Mouse (Mus musculus): Measurements from ENCODE around the gene Rtn3. TPM values are rescaled to one million over a fixed set of nuclear protein-coding genes. Genes with fewer than 3 reads are reported as not detected.
"Not testable (repeated sequence)": the region's sequence is repeated elsewhere in the genome, so short reads cannot be mapped to it uniquely, and the experiment has no call there.

The Rtn3 gene
- total and polyA plus RNA-seq, 3 experiments: 33.2 to 189 (median 62.7) TPM

- peak within 1 kb of the TSS; percentile 77 for H3K4me3 ChIP-seq (ENCODE audit: low read depth, low read length)
- peaks cover 36% of the 10 kb centered on the region for H3K4me1 ChIP-seq (ENCODE audit: insufficient read depth, low read depth, low read length)
- TF ChIP-seq GATA2 (IDR thresholded peaks at IDR 0.05; ENCODE audit: borderline replicate concordance, low read depth, low read length) (no peak), CTCF (IDR thresholded peaks at IDR 0.05; ENCODE audit: low read depth, low read length) (no peak), TAL1 (conservative IDR thresholded peaks at IDR 0.05; ENCODE audit: low read depth, low read length) (no peak), GATA1 (IDR thresholded peaks at IDR 0.05; ENCODE audit: borderline replicate concordance, low read length) (no peak)
- peaks cover 29% of the 10 kb centered on the region for H3K36me3 ChIP-seq (replicated peaks)
- peaks cover 46% of the 10 kb centered on the region for H3K27me3 ChIP-seq (ENCODE audit: insufficient read depth, low read length)
- peaks cover 1% of the 10 kb centered on the region; the same call in 1 of the 2 replicates for H3K9me3 ChIP-seq (replicated peaks)
- DNase-seq (ENCODE audit: low spot score) (peak; percentile 85), ATAC-seq (ENCODE audit: extremely low read depth, insufficient number of reproducible peaks, low FRiP score, poor library complexity, severe bottlenecking) (no peak)
Measured at GRCm38 (mm10) chr19:7416834-7417735, 66.0 kb downstream of the Rtn3 start, which contains the start of gene 2700081O15Rik. TSS of gene 2700081O15Rik (plus strand) at chr19:7417625.

DNA sequence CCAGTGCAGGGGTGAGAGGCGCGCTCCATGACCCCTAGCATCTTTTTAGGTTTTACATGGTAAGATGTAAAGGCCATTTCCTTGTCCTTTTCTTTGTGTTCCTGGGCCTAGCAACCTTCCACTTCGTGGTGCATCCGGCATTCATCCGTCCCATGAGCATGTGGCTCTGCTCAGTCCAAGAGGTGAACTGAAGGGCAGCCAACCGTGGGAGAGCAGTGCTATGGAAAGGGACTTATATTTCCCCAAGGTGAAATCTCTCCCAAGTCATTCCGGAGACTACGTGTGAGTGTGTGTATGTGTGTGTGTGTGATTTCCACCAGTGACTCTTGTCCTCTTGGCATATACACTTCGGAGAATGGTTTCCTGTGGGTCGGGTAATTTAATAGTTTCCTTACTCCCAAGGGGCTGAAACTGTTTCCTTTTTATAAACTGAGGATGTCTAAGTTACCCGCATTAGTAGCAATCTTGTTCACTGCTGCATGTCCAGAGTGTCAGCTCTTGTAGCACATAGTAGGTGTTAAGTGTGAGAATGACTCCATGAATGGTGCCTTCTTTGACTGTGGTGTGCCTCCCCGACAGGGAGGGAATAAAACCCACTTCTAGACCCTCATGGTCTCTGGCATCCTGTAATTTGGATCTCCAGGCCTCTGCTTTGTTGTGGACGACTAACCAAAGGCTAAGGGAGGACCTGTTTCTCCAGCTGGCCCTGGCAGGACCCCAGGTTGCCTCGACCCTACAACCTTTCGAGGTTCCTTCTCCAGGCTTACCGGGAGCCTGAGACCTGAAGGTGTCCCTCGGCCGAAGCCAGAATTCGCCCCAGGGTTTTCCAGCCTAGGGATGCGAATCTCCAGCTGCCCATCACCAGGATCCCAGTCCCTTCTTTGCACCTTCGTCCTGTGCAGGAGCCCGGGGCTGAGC, 66.9 kb downstream of the Rtn3 start:
- Histone ChIP-seq H3K27me3 (ENCODE audit: insufficient read depth, low read length) (peaks cover 52% of the 10 kb centered on the region), H3K36me3 (replicated peaks) (peaks cover 20% of the 10 kb centered on the region), H3K4me3 (ENCODE audit: low read depth, low read length) (peak overlapping the region; percentile 77; the same call in 1 of the 2 replicates), H3K9me3 (replicated peaks) (no peaks in the 10 kb centered on the region), H3K4me1 (ENCODE audit: insufficient read depth, low read depth, low read length) (peaks cover 36% of the 10 kb centered on the region)
- ATAC-seq (ENCODE audit: extremely low read depth, insufficient number of reproducible peaks, low FRiP score, poor library complexity, severe bottlenecking) (no peak), DNase-seq (ENCODE audit: low spot score) (no peak)
- TF ChIP-seq GATA2 (IDR thresholded peaks at IDR 0.05; ENCODE audit: borderline replicate concordance, low read depth, low read length): no peak

DNA sequence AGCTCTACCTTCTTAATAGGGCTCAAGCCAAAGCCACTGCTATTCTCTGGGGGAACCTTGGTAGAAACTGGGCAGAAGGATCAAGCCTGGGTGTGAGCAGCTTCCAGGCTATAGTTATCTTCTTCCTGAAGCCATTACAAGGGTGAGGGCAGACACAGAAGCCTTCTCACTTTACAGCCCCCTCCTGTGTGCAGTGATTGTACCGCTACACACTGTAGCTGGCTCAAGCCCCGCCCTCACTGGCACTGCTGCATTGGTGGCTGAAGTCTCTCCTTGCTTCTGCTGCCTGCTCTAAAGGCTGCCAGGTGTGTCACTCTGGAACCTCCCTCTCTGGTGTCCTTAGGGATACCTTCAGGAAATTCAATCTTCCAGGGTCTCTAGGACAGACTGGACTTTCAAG, 70.7 kb downstream of the Rtn3 start:
- Histone ChIP-seq H3K4me3 (ENCODE audit: low read depth, low read length) (no peak overlapping the region), H3K36me3 (replicated peaks) (no peaks in the 10 kb centered on the region), H3K27me3 (ENCODE audit: insufficient read depth, low read length) (peaks cover 54% of the 10 kb centered on the region), H3K9me3 (replicated peaks) (no peaks in the 10 kb centered on the region), H3K4me1 (ENCODE audit: insufficient read depth, low read depth, low read length) (peaks cover 10% of the 10 kb centered on the region)
- TF ChIP-seq GATA2 (IDR thresholded peaks at IDR 0.05; ENCODE audit: borderline replicate concordance, low read depth, low read length): no peak
- TF ChIP-seq GATA1 (IDR thresholded peaks at IDR 0.05; ENCODE audit: borderline replicate concordance, low read length): no peak
- no peak for TF ChIP-seq POLR2AphosphoS5 (IDR thresholded peaks at IDR 0.05; ENCODE audit: insufficient replicate concordance, low read depth, low read length)
- no peak for TF ChIP-seq CTCF (IDR thresholded peaks at IDR 0.05; ENCODE audit: low read depth, low read length)
- TF ChIP-seq TAL1 (conservative IDR thresholded peaks at IDR 0.05; ENCODE audit: low read depth, low read length): no peak
- DNase-seq (ENCODE audit: low spot score): no peak
- no peak for ATAC-seq (ENCODE audit: extremely low read depth, insufficient number of reproducible peaks, low FRiP score, poor library complexity, severe bottlenecking)

DNA sequence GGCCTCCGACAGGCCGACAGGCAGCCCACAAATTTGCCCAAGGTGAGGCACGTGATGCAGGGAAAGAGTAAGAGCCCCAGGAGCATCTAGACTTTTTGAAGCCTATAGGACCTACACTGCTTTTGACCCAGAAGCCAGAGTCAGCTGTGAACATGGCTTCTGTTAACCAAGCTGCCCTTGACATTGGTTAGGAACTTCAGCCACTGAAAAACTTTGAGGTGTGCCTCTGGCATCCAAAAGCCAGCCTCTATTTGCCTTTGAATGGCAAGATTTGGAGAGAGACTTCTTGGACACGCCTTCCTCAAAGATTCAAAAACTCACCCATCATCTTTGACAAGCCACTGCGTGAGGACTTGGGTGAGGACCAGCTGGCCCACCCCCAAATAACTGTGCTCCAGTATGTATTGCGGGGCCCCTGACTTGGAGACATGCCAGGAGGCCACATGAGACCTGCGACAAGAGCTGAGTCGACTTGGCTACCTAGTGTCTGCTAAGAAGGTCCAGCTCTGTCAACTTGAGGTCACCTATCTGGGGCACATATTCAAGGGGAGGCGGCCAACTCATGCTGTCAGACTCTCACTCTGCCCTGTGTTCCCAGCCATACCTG, 78.4 kb downstream of the Rtn3 start:
- Histone ChIP-seq H3K4me1 (ENCODE audit: insufficient read depth, low read depth, low read length) (no peaks in the 10 kb centered on the region), H3K36me3 (replicated peaks) (no peaks in the 10 kb centered on the region), H3K4me3 (ENCODE audit: low read depth, low read length) (no peak overlapping the region), H3K27me3 (ENCODE audit: insufficient read depth, low read length) (peaks cover 35% of the 10 kb centered on the region), H3K9me3 (replicated peaks) (no peaks in the 10 kb centered on the region)
- no peak for TF ChIP-seq CTCF (IDR thresholded peaks at IDR 0.05; ENCODE audit: low read depth, low read length)
- TF ChIP-seq TAL1 (conservative IDR thresholded peaks at IDR 0.05; ENCODE audit: low read depth, low read length): no peak
- no peak for TF ChIP-seq GATA2 (IDR thresholded peaks at IDR 0.05; ENCODE audit: borderline replicate concordance, low read depth, low read length)
- no peak for TF ChIP-seq POLR2AphosphoS5 (IDR thresholded peaks at IDR 0.05; ENCODE audit: insufficient replicate concordance, low read depth, low read length)
- TF ChIP-seq GATA1 (IDR thresholded peaks at IDR 0.05; ENCODE audit: borderline replicate concordance, low read length): no peak
- DNase-seq (ENCODE audit: low spot score): no peak
- ATAC-seq (ENCODE audit: extremely low read depth, insufficient number of reproducible peaks, low FRiP score, poor library complexity, severe bottlenecking): no peak

- H3K36me3 ChIP-seq (replicated peaks): no peaks in the 10 kb centered on the region
- no peak for DNase-seq (ENCODE audit: low spot score)
- no peaks in the 10 kb centered on the region for H3K4me1 ChIP-seq (ENCODE audit: insufficient read depth, low read depth, low read length)
- H3K9me3 ChIP-seq (replicated peaks): no peaks in the 10 kb centered on the region
- no peak for ATAC-seq (ENCODE audit: extremely low read depth, insufficient number of reproducible peaks, low FRiP score, poor library complexity, severe bottlenecking)
- H3K27me3 ChIP-seq (ENCODE audit: insufficient read depth, low read length): peaks cover 28% of the 10 kb centered on the region
- H3K4me3 ChIP-seq (ENCODE audit: low read depth, low read length): no peak overlapping the region
- TF ChIP-seq TAL1 (conservative IDR thresholded peaks at IDR 0.05; ENCODE audit: low read depth, low read length): no peak
- no peak for TF ChIP-seq CTCF (IDR thresholded peaks at IDR 0.05; ENCODE audit: low read depth, low read length)
- no peak for TF ChIP-seq POLR2AphosphoS5 (IDR thresholded peaks at IDR 0.05; ENCODE audit: insufficient replicate concordance, low read depth, low read length)
- no peak for TF ChIP-seq GATA1 (IDR thresholded peaks at IDR 0.05; ENCODE audit: borderline replicate concordance, low read length)
Measured at GRCm38 (mm10) chr19:7400635-7401034, 82.4 kb downstream of the Rtn3 start.

DNA sequence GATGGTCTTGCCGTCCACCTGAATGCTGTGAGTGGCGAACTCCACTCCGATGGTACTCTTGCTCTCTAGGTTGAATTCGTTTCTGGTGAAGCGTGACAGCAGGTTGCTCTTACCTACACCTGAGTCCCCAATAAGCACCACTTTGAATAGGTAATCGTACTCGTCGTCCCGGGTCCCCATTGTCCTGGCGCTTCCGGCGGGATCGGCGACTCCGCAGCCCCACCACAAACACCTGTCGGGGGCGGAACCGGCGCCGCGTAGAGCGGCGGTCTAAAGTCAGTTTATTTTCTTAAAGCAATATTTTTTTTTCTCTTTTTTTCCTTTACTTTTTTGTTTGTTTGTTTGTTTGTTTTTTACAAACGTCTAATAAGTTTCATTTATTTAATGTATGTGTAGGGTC, 84.2 kb downstream of the Rtn3 start:
- peaks cover 17% of the 10 kb centered on the region for H3K27me3 ChIP-seq (ENCODE audit: insufficient read depth, low read length)
- ATAC-seq (ENCODE audit: extremely low read depth, insufficient number of reproducible peaks, low FRiP score, poor library complexity, severe bottlenecking); H3K36me3 ChIP-seq (replicated peaks); DNase-seq (ENCODE audit: low spot score); H3K4me3 ChIP-seq (ENCODE audit: low read depth, low read length); H3K4me1 ChIP-seq (ENCODE audit: insufficient read depth, low read depth, low read length); H3K9me3 ChIP-seq (replicated peaks): not testable (repeated sequence)

DNA sequence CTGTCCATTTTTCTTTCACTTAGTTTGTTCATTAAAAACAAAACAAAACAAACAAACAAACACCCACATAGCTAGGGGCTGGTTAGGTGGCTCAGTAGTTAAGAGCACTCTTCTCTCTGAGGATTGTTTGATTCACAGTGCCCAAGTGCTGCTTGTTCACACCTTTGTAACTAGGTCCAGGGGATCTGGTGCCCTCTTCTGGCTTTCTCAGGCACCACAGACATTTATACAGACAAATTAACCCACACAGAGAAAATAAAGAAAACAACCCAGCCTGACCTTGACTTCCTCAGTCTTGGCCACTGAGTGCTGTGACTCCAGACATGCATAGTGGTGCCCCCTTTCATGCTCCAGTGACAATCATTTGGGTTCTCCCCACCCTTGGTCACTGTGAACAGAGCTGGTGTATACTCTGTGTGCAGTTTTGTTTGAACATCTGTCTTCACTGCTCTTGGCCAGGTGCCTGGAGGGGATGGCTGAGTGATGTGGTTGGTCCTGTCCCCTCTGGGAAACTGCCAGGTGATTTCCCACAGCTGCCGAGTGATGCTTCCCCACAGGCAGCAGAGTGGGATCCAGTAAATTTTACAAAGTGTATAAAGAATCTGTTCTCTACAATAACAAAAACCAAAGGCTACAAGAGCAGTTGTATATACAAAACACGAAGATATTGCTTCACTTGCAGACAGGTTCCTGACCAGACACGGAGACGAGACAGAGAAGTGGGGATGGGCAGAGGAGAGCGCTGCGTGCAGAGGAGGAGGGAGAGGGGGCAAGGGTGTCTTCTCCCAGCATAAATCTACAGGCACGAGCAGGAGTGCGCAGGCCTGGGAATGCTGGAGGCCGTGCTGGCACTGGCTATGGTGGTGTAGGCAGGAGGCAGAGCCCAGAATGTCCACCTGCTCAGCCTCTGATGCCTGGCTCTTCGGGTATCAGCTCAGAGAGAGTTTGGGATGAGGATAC, 85.9 kb downstream of the Rtn3 start:
- not testable (repeated sequence) for H3K4me1 ChIP-seq (ENCODE audit: insufficient read depth, low read depth, low read length); H3K4me3 ChIP-seq (ENCODE audit: low read depth, low read length); ATAC-seq (ENCODE audit: extremely low read depth, insufficient number of reproducible peaks, low FRiP score, poor library complexity, severe bottlenecking); DNase-seq (ENCODE audit: low spot score); H3K36me3 ChIP-seq (replicated peaks); H3K9me3 ChIP-seq (replicated peaks)
- H3K27me3 ChIP-seq (ENCODE audit: insufficient read depth, low read length): peaks cover 16% of the 10 kb centered on the region; the same call in 1 of the 2 replicates
